Mouse (Mus musculus): ENCODE data around the gene Rabgap1l. TPM values are rescaled to one million over a fixed set of nuclear protein-coding genes. Genes with fewer than 3 reads are reported as not detected.
A peak's percentile ranks its signal among the peaks of the same experiment; 100 is the strongest.

The Rabgap1l gene
- polyA plus RNA-seq, 1 experiment: 85.7 TPM

- Histone ChIP-seq H3K9me3 (no peaks in the 10 kb centered on the region), H3K4me1 (peaks cover 8% of the 10 kb centered on the region), H3K4me3 (replicated peaks) (no peak overlapping the region), H3K27me3 (replicated peaks) (no peaks in the 10 kb centered on the region), H3K36me3 (replicated peaks; ENCODE audit: low read length) (peaks cover 7% of the 10 kb centered on the region)
- TF ChIP-seq GATA1 (IDR thresholded peaks at IDR 0.05; ENCODE audit: borderline replicate concordance, low read length): no peak
- no peak for TF ChIP-seq FLI1 (IDR thresholded peaks at IDR 0.05; ENCODE audit: low read length)
Measured at GRCm38 (mm10) chr1:160714685-160715084, 78.3 kb downstream of the Rabgap1l start.

- TF ChIP-seq FLI1 (IDR thresholded peaks at IDR 0.05; ENCODE audit: low read length): no peak
- TF ChIP-seq GATA1 (IDR thresholded peaks at IDR 0.05; ENCODE audit: borderline replicate concordance, low read length): no peak
- Histone ChIP-seq H3K4me1 (peaks cover 8% of the 10 kb centered on the region), H3K27me3 (replicated peaks) (no peaks in the 10 kb centered on the region), H3K36me3 (replicated peaks; ENCODE audit: low read length) (peaks cover 10% of the 10 kb centered on the region), H3K4me3 (replicated peaks) (no peak overlapping the region), H3K9me3 (no peaks in the 10 kb centered on the region)
Measured at GRCm38 (mm10) chr1:160713887-160714286, 79.1 kb downstream of the Rabgap1l start.

- Histone ChIP-seq H3K27me3 (replicated peaks) (no peaks in the 10 kb centered on the region), H3K4me3 (replicated peaks) (no peak overlapping the region), H3K36me3 (replicated peaks; ENCODE audit: low read length) (peaks cover 11% of the 10 kb centered on the region), H3K4me1 (peaks cover 8% of the 10 kb centered on the region), H3K9me3 (no peaks in the 10 kb centered on the region)
- no peak for TF ChIP-seq FLI1 (IDR thresholded peaks at IDR 0.05; ENCODE audit: low read length)
- no peak for TF ChIP-seq GATA1 (IDR thresholded peaks at IDR 0.05; ENCODE audit: borderline replicate concordance, low read length)
Measured at GRCm38 (mm10) chr1:160713383-160713782, 79.6 kb downstream of the Rabgap1l start.

- Histone ChIP-seq H3K4me3 (replicated peaks) (no peak overlapping the region), H3K27me3 (replicated peaks) (no peaks in the 10 kb centered on the region), H3K36me3 (replicated peaks; ENCODE audit: low read length) (peaks cover 11% of the 10 kb centered on the region), H3K4me1 (peaks cover 8% of the 10 kb centered on the region), H3K9me3 (no peaks in the 10 kb centered on the region)
- TF ChIP-seq GATA1 (IDR thresholded peaks at IDR 0.05; ENCODE audit: borderline replicate concordance, low read length) (no peak), FLI1 (IDR thresholded peaks at IDR 0.05; ENCODE audit: low read length) (no peak)
Measured at GRCm38 (mm10) chr1:160710539-160710938, 82.5 kb downstream of the Rabgap1l start.

- Histone ChIP-seq H3K4me3 (replicated peaks) (no peak overlapping the region), H3K4me1 (peaks cover 4% of the 10 kb centered on the region; the same call in 1 of the 2 replicates), H3K9me3 (no peaks in the 10 kb centered on the region), H3K36me3 (replicated peaks; ENCODE audit: low read length) (peaks cover 18% of the 10 kb centered on the region), H3K27me3 (replicated peaks) (no peaks in the 10 kb centered on the region)
- no peak for TF ChIP-seq GATA1 (IDR thresholded peaks at IDR 0.05; ENCODE audit: borderline replicate concordance, low read length)
- no peak for TF ChIP-seq FLI1 (IDR thresholded peaks at IDR 0.05; ENCODE audit: low read length)
Measured at GRCm38 (mm10) chr1:160704596-160704995, 88.4 kb downstream of the Rabgap1l start.

- TF ChIP-seq FLI1 (IDR thresholded peaks at IDR 0.05; ENCODE audit: low read length): no peak
- TF ChIP-seq GATA1 (IDR thresholded peaks at IDR 0.05; ENCODE audit: borderline replicate concordance, low read length): peak; percentile 51; the same call in 1 of the 3 replicates
- peak overlapping the region; percentile 75 for H3K4me3 ChIP-seq (replicated peaks)
- H3K4me1 ChIP-seq: peaks cover 4% of the 10 kb centered on the region; the same call in 1 of the 2 replicates
- H3K36me3 ChIP-seq (replicated peaks; ENCODE audit: low read length): peaks cover 17% of the 10 kb centered on the region
- H3K9me3 ChIP-seq: no peaks in the 10 kb centered on the region
- no peaks in the 10 kb centered on the region for H3K27me3 ChIP-seq (replicated peaks)
Measured at GRCm38 (mm10) chr1:160703813-160704212, 89.2 kb downstream of the Rabgap1l start.

GRCm38 (mm10) chr1:160693094-160693447 is 99.9 kb downstream of the Rabgap1l start:
- peaks cover 17% of the 10 kb centered on the region for H3K36me3 ChIP-seq (replicated peaks; ENCODE audit: low read length)
- H3K4me3 ChIP-seq (replicated peaks): no peak overlapping the region
- no peaks in the 10 kb centered on the region for H3K27me3 ChIP-seq (replicated peaks)
- no peaks in the 10 kb centered on the region for H3K4me1 ChIP-seq
- TF ChIP-seq GATA1 (IDR thresholded peaks at IDR 0.05; ENCODE audit: borderline replicate concordance, low read length) (no peak), FLI1 (IDR thresholded peaks at IDR 0.05; ENCODE audit: low read length) (no peak)
- H3K9me3 ChIP-seq: no peaks in the 10 kb centered on the region

GRCm38 (mm10) chr1:160692224-160693093 is 100.6 kb downstream of the Rabgap1l start:
- Histone ChIP-seq H3K27me3 (replicated peaks) (no peaks in the 10 kb centered on the region), H3K4me1 (no peaks in the 10 kb centered on the region), H3K9me3 (no peaks in the 10 kb centered on the region), H3K4me3 (replicated peaks) (no peak overlapping the region), H3K36me3 (replicated peaks; ENCODE audit: low read length) (peaks cover 17% of the 10 kb centered on the region)
- TF ChIP-seq GATA1 (IDR thresholded peaks at IDR 0.05; ENCODE audit: borderline replicate concordance, low read length) (no peak), FLI1 (IDR thresholded peaks at IDR 0.05; ENCODE audit: low read length) (no peak)

- Histone ChIP-seq H3K9me3 (peaks cover 4% of the 10 kb centered on the region; the same call in 1 of the 2 replicates), H3K36me3 (replicated peaks; ENCODE audit: low read length) (peaks cover 20% of the 10 kb centered on the region), H3K4me1 (no peaks in the 10 kb centered on the region), H3K4me3 (replicated peaks) (no peak overlapping the region), H3K27me3 (replicated peaks) (no peaks in the 10 kb centered on the region)
- TF ChIP-seq FLI1 (IDR thresholded peaks at IDR 0.05; ENCODE audit: low read length) (no peak), GATA1 (IDR thresholded peaks at IDR 0.05; ENCODE audit: borderline replicate concordance, low read length) (no peak)
Measured at GRCm38 (mm10) chr1:160691196-160691590, 101.8 kb downstream of the Rabgap1l start.

- Histone ChIP-seq H3K4me3 (replicated peaks) (no peak overlapping the region), H3K36me3 (replicated peaks; ENCODE audit: low read length) (peaks cover 20% of the 10 kb centered on the region), H3K9me3 (peaks cover 8% of the 10 kb centered on the region; the same call in 1 of the 2 replicates), H3K27me3 (replicated peaks) (no peaks in the 10 kb centered on the region), H3K4me1 (no peaks in the 10 kb centered on the region)
- TF ChIP-seq GATA1 (IDR thresholded peaks at IDR 0.05; ENCODE audit: borderline replicate concordance, low read length) (no peak), FLI1 (IDR thresholded peaks at IDR 0.05; ENCODE audit: low read length) (no peak)
Measured at GRCm38 (mm10) chr1:160690516-160691195, 102.4 kb downstream of the Rabgap1l start.
